Mouse (Mus musculus) layer of hippocampus, adult 18-20 months (tissue): Measurements from ENCODE around the gene Ddx43. TPM values are rescaled to one million over a fixed set of nuclear protein-coding genes. Genes with fewer than 3 reads are reported as not detected.
A peak's percentile ranks its signal among the peaks of the same experiment; 100 is the strongest.

Experiments used
- DNase-seq, 2 experiments: peaks; one replicate each; pipeline ENCODE4 v3.0.0; 2022; ENCODE audit warnings: low spot score in 2 of 2
- total RNA-seq, 2 experiments: library from RNA; stranded (reverse); gene quantifications; 2 replicates each; pipeline ENCODE4 v1.2.3; 2021

Gene Ddx43
- total RNA-seq, 2 experiments from 2014 or later: not detected

GRCm38 (mm10) chr9:78372827-78373504 is 22.6 kb upstream of the Ddx43 start:
- no peak for DNase-seq

DNA sequence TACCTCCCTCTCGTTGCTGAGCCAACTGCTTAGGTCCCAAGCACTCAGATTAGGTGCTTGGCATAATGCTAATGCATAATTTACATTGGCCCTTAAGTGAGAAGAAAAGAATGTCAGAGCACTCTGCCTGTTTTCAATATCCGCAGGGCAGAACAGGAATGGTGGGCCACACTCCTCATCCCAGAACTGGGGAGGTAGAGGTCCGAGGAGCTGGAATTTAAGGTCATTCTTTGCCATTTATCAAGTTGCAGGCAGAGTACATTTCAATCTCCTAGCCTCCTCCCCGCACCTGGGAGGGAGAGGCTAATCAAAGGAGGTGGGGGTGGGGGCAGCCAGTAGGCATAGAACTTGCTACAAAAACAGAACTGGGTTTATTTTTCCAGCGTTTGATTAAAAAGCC is 21.2 kb upstream of the Ddx43 start:
- DNase-seq: no peak

- DNase-seq: no peak
These were observed 20.6 kb upstream of the Ddx43 start for GRCm38 (mm10) chr9:78374885-78375389.

DNA sequence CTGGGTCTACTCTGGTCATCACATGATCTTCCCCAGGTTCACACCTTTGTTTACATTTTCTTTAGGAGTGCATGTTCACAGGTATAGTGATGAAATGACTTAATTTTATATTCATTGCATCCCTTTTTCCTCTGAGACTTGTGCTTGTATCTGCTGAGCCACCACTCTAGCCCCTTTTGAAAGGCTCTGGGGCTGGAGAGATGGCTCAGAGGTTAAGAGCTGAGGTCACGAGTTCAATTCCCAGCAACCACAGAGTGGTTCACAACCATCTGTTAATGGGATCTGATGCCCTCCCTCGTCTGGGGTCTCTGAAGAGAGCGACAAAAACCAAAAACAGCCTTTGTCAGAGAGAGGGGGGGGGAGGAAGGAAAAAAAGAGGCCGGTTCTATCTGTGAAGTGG is 20.1 kb upstream of the Ddx43 start:
- DNase-seq: no peak

DNA sequence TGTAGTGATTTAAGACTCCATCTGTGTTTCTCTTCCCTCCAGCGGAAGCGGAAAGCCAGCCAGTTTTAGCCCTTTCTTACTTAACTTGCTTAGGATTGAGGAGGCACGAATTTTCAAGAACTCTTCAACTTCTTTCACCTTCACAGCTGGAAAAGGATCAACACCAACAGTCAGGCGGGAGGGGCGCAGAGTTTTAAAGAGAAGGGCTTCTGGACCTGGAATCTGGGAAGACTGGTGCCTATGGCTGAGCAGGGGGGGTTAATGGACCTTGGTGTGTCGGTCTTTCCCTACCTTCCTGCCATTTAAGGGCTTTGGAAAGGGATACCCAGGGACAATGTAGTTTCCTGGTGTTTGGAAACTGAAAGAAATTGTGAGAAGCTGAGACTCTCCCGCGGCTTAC is 18.0 kb upstream of the Ddx43 start:
- DNase-seq: no peak

DNA sequence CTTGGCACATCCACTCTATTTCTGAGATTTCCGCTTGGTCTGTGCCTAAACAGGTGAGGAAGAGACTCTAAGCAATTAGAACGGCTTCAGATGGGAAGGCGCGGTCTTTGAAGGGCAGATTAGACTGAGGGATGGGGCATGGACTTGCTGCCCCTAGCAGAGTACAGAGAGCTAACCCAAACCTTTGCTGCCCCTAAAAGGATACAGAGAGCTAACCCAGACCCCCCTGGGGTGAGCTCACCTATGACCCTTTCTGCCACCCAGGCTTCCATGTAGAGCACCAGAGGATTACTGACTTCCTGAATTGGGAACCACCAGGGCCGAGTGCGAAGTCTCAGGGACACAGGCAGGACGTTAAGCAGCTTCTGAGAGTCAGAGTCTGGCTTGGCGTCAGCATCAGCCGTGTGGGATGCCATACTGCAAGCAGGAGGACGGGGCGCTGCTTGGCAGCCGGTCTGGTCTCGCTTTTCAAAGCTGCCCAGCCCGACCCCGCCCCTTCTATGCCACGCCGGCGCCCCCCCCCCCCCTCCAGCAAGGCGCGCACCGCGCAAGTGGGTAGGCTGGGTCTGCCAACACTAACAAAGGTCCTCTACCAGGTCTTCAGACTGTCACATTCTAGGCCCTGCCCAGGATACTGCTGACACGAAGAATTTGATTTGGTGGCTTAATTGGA is 17.3 kb upstream of the Ddx43 start, which contains the start of gene Ooep:
TSS of gene Ooep (minus strand) at position 613 of the 673 bp plus-strand sequence.
- DNase-seq: peak in 1 of 2 experiments; percentile 27

DNA sequence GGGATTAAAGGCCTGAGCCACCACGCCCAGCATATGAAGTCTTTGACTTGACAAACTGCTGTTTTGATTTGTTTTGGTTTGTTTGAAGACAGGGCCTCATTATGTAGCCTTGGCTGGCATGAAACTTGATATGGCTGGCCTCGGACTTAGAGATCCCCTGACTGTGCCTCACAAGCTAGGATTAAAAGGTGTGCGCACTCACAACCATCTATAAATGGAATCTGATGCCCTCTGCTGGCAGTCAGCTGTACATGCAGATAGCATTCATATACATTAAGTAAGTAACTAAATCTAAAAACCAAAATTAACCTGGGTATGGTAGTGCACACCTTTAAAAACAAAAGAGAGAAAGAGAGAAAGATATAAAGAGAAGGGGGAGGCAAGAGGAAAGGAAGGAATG is 9.7 kb upstream of the Ddx43 start:
- DNase-seq: no peak

DNA sequence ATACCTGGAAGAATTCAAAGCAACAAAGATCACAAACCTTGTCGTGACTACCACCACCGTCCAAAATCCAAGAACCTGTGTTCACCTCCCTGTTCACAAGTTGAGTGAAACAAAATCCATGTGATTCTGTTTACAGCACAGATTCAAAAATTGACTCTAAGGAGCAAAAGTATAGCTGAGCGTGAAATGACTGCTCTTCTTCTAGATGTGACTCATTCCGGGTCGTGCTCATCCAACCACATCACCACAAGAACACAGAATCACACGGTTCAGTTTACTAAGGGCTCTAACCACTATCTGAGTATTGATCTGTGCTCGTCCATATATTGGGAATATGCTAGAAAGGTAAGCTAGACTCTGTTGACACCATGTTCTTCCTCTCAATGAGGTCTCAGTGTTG is 8.6 kb upstream of the Ddx43 start:
- no peak for DNase-seq

DNA sequence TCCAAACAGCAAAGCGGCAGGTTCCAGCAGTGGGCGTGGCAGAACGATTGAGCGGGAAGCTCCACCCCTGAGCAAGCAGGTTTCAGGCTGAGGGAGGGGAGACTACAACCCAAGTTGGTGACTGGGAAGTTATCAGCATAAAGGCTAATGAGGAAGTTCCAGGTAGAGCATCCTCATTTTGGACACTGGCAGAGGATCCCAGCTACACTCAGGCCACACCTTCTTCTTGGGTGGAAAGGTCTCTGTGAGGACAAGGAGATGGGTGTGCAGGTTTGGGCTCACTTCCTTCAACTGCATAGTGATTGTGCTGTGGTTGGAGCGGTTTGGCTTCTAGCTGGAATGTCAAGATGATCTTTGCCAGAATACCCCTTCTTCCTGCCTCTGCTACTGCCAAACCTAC is 5.6 kb upstream of the Ddx43 start:
- DNase-seq: no peak

DNA sequence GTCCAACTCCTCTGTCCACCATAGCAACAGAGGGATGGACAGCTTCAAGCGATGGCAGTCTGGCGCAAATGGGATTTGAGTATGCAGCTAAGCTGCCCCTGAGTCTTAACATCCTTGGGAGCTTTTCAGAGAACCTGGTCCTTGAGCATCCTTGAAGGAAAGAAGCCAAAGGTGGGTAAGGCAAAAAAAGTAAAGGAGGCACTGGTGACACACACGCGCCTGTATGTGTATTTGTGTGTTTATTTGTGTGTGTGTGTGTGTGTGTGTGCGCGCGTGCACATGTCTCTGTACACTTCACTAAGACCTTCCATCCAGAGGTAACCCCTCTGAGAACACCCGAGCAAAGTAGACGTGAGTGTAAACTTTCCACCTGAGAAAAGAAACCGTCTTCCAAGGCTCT is 1.8 kb upstream of the Ddx43 start:
- DNase-seq: no peak

DNA sequence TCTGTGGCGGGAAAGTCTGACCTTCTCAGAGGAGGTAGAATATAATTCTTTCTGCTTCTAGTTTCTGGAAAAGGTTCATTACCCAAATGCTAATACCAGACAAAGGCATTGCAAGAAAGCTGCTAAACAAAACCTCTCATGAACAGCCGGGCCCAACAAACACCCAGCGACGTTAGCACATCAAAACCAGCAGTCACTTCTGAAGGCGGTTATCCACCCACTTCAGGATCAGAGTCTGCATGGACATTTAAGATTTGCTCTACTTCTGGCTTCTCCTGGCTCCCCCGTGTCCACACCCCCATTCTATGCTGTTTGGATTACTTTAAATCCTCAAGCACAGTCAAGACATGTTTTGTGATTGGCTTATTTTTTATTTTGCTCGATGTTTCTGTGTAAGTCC is 975 bp upstream of the Ddx43 start:
- no peak for DNase-seq

- no peak for DNase-seq
These were observed 340 bp upstream of the Ddx43 start for GRCm38 (mm10) chr9:78395244-78395629.

DNA sequence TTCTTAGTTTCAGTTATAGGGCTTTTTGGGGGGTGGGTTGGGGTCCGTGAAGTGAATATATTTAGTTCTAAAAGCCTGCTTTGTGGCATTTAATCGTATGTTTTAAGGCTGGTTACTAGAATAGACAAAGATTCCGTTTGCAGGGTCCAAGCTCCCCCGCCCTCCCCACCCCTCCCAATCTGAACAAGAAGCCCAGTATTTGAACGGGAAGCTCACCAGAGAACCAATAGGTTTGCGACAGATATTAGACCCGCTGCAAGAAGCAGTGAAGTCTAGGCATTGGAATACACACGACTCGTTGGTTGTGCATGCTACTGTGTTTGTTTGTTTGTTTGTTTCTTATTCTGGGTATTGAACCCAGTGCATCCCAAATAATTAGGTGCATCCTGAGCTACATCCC is 940 bp downstream of the Ddx43 start:
- DNase-seq: no peak

GRCm38 (mm10) chr9:78400570-78400969 is 5.0 kb downstream of the Ddx43 start:
- DNase-seq: no peak

DNA sequence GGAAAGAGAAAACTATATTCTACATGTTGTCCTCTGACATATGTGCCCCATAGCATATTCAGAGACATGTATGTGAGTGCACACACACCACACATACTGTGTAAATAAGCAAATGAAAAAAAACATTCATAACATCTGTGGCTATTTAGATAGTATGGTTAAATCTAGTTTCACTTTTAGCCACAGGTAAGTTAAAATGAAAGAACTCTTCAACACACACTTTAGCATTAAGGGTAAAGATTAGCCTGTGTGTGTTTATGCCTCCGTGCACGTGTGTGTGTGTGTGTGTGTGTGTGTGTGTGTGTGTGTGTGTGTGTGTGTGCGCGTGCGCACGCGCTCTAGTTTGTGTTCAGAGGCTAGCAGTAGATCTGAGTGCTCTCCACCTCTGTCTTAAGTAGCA is 6.0 kb downstream of the Ddx43 start:
- no peak for DNase-seq

DNA sequence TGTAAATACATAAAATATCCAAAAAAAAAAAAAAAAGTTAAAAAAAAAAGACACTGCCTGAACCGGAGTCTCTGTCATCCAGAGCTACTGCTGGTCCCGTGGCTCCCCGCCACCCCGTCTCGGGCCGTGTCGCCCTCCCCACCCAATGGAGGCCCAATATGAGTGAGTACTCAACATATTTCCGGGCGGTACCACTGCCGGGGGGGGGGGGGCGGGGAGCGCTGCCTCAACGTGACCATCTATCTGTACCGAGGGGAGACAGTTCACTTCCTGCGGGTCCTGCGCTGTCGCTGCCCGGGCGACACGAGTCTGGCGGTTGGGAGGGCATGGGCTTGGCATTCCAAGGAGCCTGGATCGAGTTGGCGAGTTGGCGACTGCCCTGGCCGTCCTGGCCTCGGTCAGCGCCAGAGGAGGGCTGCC is 31.8 kb downstream of the Ddx43 start:
- no peak for DNase-seq

DNA sequence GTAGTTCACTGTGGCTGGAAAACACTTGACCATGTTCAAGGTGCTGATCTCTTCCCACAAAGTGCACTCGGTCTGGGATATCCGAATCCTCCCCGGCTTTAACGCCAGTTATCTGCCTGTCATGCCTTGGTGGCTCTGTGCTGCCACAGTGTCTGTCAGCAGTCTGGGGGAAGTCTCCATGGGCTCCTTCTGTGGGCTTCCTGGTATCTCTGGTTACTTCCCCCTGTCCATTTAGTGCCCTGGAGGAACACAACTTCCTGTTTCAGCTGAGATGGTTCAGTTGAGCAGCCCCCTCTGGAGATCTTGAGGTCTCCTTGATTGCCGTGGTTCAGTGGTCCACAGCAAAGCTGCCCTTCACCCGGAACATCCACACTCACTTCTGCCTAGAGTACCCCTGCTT is 32.6 kb downstream of the Ddx43 start:
- DNase-seq: no peak

- DNase-seq: no peak
These were observed 33.4 kb downstream of the Ddx43 start for GRCm38 (mm10) chr9:78428870-78429432.

DNA sequence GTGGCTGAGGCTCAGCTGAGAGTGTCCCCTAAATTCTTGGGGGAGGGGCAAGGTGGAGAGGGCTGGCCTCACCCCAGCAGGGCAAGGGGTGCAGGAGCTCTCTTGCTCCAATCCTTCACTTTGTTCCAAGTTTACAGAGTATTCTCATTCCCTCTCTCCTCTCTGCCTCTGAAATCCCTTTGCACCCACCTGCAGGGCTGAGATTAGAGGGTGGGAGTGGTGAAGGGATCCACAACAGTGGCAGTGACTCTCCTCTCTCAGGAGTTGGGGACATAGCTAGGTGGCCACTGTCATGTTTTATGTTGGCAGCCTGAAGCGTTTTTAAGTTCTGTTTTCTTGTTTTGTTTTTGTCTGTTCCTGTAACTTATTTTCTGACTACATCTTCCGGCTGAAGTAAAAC is 34.0 kb downstream of the Ddx43 start:
- DNase-seq: no peak

GRCm38 (mm10) chr9:78430486-78430885 is 34.9 kb downstream of the Ddx43 start:
- DNase-seq: no peak

DNA sequence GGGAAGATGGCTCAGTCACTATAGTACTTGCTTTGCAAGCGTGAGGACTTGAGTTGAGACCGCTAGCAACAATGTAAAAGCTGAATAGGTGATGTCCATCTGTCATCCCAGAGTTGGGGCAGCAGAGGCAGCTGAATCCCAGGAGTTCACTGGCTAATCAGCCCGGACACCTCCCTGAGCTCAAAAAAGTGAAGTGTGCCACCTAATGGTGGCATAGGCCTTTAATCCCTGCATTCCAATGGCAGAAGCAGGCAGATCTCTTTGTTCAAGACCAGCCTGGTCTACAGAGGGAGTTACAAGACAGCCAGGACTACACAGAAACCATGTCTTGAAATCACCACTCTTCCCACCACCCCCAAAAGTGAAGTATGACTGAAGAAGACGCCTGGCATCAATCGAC is 36.9 kb downstream of the Ddx43 start:
- no peak for DNase-seq

GRCm38 (mm10) chr9:78439426-78439825 is 43.8 kb downstream of the Ddx43 start:
- DNase-seq: no peak

- DNase-seq: no peak
These were observed 46.6 kb downstream of the Ddx43 start for GRCm38 (mm10) chr9:78442237-78442578.
